Mouse (Mus musculus) kidney, embryonic 16.5 days (tissue): ENCODE measurements around the gene Gng3. TPM values are rescaled to one million over a fixed set of nuclear protein-coding genes. Genes with fewer than 3 reads are reported as not detected.

ENCODE experiments used
- ATAC-seq: fragments of 200-750 bp; cut with Nextera tagmentation; 2 replicates; pipeline ENCODE4 v1.8.0; 2017; ENCODE audit warnings: moderate TSS enrichment; ENCODE audit not compliant: low FRiP score, low TSS enrichment
- H3K27ac ChIP-seq: fragments of 300-500 bp; sonication (generic); 2 replicates; pipeline ENCODE4 v1.5.1; 2014; ENCODE audit warnings: low read length
- H3K27me3 ChIP-seq: fragments of 300-500 bp; sonication (generic); 2 replicates; pipeline ENCODE4 v1.6.1; 2014; ENCODE audit warnings: low read length, control low read depth, mixed read lengths; ENCODE audit not compliant: insufficient read depth
- H3K36me3 ChIP-seq: fragments of 300-500 bp; sonication (generic); 2 replicates; pipeline ENCODE4 v1.6.1; 2014; ENCODE audit warnings: low read length, control low read depth, mixed read lengths; ENCODE audit not compliant: insufficient read depth
- H3K4me1 ChIP-seq: fragments of 300-500 bp; sonication (generic); 2 replicates; pipeline ENCODE4 v1.6.1; 2014; ENCODE audit warnings: low read length, control low read depth, mixed read lengths; ENCODE audit not compliant: insufficient read depth
- H3K4me2 ChIP-seq: fragments of 300-500 bp; sonication (generic); replicated peaks from 2 replicates; pipeline ENCODE4 v1.6.1; 2014; ENCODE audit warnings: low read depth, low read length
- H3K4me3 ChIP-seq: fragments of 300-500 bp; sonication (generic); 2 replicates; pipeline ENCODE4 v1.5.1; 2014; ENCODE audit warnings: mild to moderate bottlenecking, low read length
- H3K9ac ChIP-seq: fragments of 300-500 bp; sonication (generic); replicated peaks from 2 replicates; pipeline ENCODE4 v1.6.1; 2014; ENCODE audit warnings: low read length
- H3K9me3 ChIP-seq: fragments of 300-500 bp; sonication (generic); 2 replicates; pipeline ENCODE4 v1.6.1; 2016; ENCODE audit warnings: low read length, control low read depth
- WGBS: fragments of 180-500 bp; shearing (Covaris S2); extraction: QIAGEN DNeasy Blood & Tissue Kit; methylation state at CpG from one replicate; pipeline ENCODE4 v1.1.7; 2014; 5-methylcytosine and 5-hydroxymethylcytosine counted together
- polyA plus RNA-seq: library from polyadenylated mRNA; unstranded; fragments of >200 nt; fragmentation: Nextera tagmentation; extraction: Ambion mirVana; gene quantifications from 2 replicates; pipeline ENCODE4 v1.2.1, GENCODE M21; 2015

Gng3 gene
- polyA plus RNA-seq, 1 experiment from 2014 or later: 3.2 TPM

DNA sequence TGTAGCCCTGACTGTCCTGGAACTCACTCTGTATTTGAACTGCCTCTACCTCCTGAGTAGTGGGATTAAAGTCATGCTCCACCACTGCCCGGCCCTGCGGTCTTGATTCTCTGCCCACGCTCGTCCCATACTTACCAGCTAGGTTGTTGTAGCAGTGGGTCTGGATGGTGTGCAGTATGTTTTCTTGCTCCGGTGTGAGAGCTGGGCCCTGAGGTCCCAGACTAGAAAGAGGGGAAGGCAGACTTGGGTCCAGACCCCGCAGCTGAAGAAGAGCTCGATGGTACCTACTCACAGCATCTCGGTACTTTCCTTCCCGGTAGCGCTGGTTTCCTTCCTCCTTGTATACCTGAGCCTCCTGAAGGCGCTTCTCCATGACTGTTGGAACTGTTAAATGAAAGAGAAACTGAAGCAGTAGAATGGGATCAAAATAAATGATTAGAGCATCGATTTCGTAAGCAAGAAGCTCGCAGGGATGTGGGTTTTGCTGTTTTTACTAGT is 20.6 kb downstream of the Gng3 start:
- Histone ChIP-seq H3K36me3 (peaks cover 23% of the 10 kb centered on the region), H3K4me3 (peak overlapping the region; percentile 100), H3K4me1 (peaks cover 42% of the 10 kb centered on the region), H3K9ac (peak overlapping the region; percentile 80), H3K27me3 (no peaks in the 10 kb centered on the region), H3K4me2 (peak overlapping the region; percentile 80), H3K27ac (peak overlapping the region; percentile 100), H3K9me3 (no peaks in the 10 kb centered on the region)
- 13% methylated on average over 14 of the region's 14 CpGs for WGBS
- ATAC-seq: no peak

GRCm38 (mm10) chr19:8817001-8817400 is 22.0 kb downstream of the Gng3 start:
- peaks cover 29% of the 10 kb centered on the region for H3K36me3 ChIP-seq
- peaks cover 28% of the 10 kb centered on the region for H3K4me1 ChIP-seq
- no peak overlapping the region for H3K4me3 ChIP-seq
- no peaks in the 10 kb centered on the region for H3K9me3 ChIP-seq
- WGBS: 82% methylated on average over 3 of the region's 3 CpGs
- no peak overlapping the region; the same call in 1 of the 2 replicates for H3K9ac ChIP-seq
- H3K27me3 ChIP-seq: no peaks in the 10 kb centered on the region
- no peak overlapping the region for H3K27ac ChIP-seq
- peak overlapping the region; percentile 7 for H3K4me2 ChIP-seq
- no peak for ATAC-seq

DNA sequence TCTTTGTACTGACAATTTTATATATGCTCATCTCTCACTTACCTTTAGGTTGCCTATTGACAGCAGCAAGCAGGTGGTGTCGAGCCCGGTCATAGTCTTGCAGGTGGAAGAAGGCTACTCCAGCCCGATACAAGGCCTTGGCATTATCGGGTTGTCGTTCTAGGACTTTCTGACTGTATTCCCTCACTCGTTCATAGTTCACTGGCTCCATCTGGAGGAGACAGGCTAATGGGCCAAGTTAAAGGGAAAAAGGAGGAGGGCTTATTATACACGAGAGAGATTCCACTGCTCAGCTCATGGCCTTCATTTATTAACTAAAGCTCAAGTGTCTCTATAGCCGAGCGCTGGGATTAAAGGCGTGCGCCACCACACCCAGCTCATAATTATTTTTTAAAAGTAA is 23.2 kb downstream of the Gng3 start:
- H3K9ac ChIP-seq: no peak overlapping the region
- H3K4me2 ChIP-seq: no peak overlapping the region
- no peaks in the 10 kb centered on the region for H3K27me3 ChIP-seq
- H3K27ac ChIP-seq: no peak overlapping the region
- ATAC-seq: no peak
- no peaks in the 10 kb centered on the region for H3K9me3 ChIP-seq
- peaks cover 39% of the 10 kb centered on the region for H3K36me3 ChIP-seq
- 60% methylated on average over 11 of the region's 11 CpGs for WGBS
- peaks cover 26% of the 10 kb centered on the region for H3K4me1 ChIP-seq
- H3K4me3 ChIP-seq: no peak overlapping the region

DNA sequence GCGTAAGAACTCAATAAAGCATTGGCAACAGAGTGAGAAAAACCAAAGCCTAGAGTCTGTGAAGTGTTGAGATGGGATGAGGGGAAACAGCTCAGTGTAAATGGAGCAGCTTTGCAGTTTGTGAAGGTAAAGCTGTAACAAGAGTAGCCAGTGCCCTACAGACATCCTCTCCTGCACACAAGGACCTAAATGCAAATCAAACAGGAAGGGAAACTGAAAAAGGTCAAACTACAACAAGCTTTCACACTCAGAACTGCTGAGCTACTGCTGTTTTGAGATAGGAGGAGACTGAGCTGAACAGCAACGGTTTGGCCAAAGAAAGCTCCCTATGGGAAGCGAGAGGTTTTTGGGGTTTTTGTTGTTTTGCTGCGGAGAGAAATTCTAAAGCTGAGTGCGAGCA is 32.2 kb downstream of the Gng3 start:
- peaks cover 7% of the 10 kb centered on the region for H3K4me1 ChIP-seq
- WGBS: 93% methylated on average over 5 of the region's 5 CpGs
- no peak overlapping the region for H3K4me3 ChIP-seq
- no peak overlapping the region for H3K27ac ChIP-seq
- H3K9ac ChIP-seq: no peak overlapping the region
- no peak for ATAC-seq
- peaks cover 46% of the 10 kb centered on the region for H3K36me3 ChIP-seq
- no peaks in the 10 kb centered on the region for H3K9me3 ChIP-seq
- H3K27me3 ChIP-seq: no peaks in the 10 kb centered on the region
- no peak overlapping the region for H3K4me2 ChIP-seq

- no peak for ATAC-seq
- no peak overlapping the region for H3K4me3 ChIP-seq
- no peak overlapping the region for H3K9ac ChIP-seq
- WGBS: 93% methylated on average over 11 of the region's 11 CpGs
- H3K4me2 ChIP-seq: no peak overlapping the region
- H3K27me3 ChIP-seq: no peaks in the 10 kb centered on the region
- H3K9me3 ChIP-seq: no peaks in the 10 kb centered on the region
- no peak overlapping the region for H3K27ac ChIP-seq
- H3K4me1 ChIP-seq: peaks cover 10% of the 10 kb centered on the region
- H3K36me3 ChIP-seq: peaks cover 31% of the 10 kb centered on the region; the same call in 1 of the 2 replicates
Observed at GRCm38 (mm10) chr19:8803879-8804660, 34.9 kb downstream of the Gng3 start.

- no peak overlapping the region; the same call in 1 of the 2 replicates for H3K9ac ChIP-seq
- 89% methylated on average over 9 of the region's 9 CpGs for WGBS
- no peaks in the 10 kb centered on the region for H3K9me3 ChIP-seq
- ATAC-seq: no peak
- no peak overlapping the region for H3K27ac ChIP-seq
- peak overlapping the region; percentile 84 for H3K4me2 ChIP-seq
- no peaks in the 10 kb centered on the region for H3K27me3 ChIP-seq
- H3K36me3 ChIP-seq: peaks cover 26% of the 10 kb centered on the region; the same call in 1 of the 2 replicates
- peaks cover 10% of the 10 kb centered on the region for H3K4me1 ChIP-seq
- H3K4me3 ChIP-seq: peak overlapping the region; percentile 81
Observed at GRCm38 (mm10) chr19:8803204-8803780, 35.7 kb downstream of the Gng3 start.

GRCm38 (mm10) chr19:8802130-8802821 is 36.7 kb downstream of the Gng3 start, which contains the start of gene Zbtb3:
Zbtb3 (plus strand) TSS chr19:8802555.
- WGBS: 0% methylated on average over 30 of the region's 30 CpGs
- H3K9me3 ChIP-seq: no peaks in the 10 kb centered on the region
- H3K4me3 ChIP-seq: peak within 1 kb of the TSS; percentile 81
- peak within 1 kb of the TSS; percentile 95 for H3K27ac ChIP-seq
- peak within 1 kb of the TSS; percentile 79 for H3K9ac ChIP-seq
- H3K4me2 ChIP-seq: peak within 1 kb of the TSS; percentile 84
- H3K27me3 ChIP-seq: no peaks in the 10 kb centered on the region
- peak; percentile 97 for ATAC-seq
- peaks cover 16% of the 10 kb centered on the region; the same call in 1 of the 2 replicates for H3K36me3 ChIP-seq
- H3K4me1 ChIP-seq: peaks cover 15% of the 10 kb centered on the region

- Histone ChIP-seq H3K9me3 (no peaks in the 10 kb centered on the region), H3K36me3 (peaks cover 17% of the 10 kb centered on the region), H3K4me2 (peak overlapping the region; percentile 86), H3K9ac (peak overlapping the region; percentile 50), H3K27ac (no peak overlapping the region), H3K4me1 (peaks cover 18% of the 10 kb centered on the region), H3K27me3 (no peaks in the 10 kb centered on the region), H3K4me3 (peak overlapping the region; percentile 71)
- no peak for ATAC-seq
Observed at GRCm38 (mm10) chr19:8798947-8799315, 40.1 kb downstream of the Gng3 start.

DNA sequence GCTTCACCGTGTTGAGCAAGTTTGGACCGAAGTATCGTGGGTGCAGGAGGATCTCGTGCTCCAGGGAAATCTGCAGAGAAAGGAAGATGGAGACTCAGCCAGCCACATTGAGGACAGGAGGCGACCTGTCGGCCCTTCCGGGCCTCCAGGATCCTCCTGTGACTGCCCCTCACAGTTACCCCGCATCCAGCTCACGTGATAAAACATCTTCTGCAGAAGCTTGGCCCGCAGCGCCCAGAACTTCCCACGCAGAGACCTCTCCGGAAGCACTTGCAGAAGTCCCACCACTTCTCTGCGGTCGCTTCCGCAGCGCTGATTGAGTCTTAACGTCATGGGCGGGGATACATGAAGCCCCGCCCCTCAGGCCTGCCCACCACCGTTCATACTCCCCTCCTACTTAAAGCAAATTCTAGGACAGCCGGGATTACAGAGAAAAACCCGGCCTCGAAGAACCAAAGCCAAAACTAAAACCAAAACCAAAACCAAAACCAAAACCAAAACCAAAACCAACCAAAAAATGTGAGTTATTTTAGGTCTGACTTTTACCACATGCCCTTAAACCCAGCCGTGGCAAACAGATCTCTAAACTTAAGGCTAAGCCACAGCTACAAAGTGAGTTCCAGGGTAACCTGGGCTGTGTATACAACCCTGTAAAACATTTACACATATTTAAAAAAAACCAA is 40.6 kb downstream of the Gng3 start, which contains the start of gene Polr2g:
TSS of gene Polr2g (minus strand) at position 314 of the 683 bp plus-strand sequence.
- under 1% methylated on average over 25 of the region's 25 CpGs for WGBS
- Histone ChIP-seq H3K4me1 (peaks cover 18% of the 10 kb centered on the region), H3K27ac (peak within 1 kb of the TSS; percentile 50)

More for the DNA sequence above, 40.6 kb downstream of the Gng3 start, which contains the start of gene Polr2g:
- Histone ChIP-seq H3K36me3 (peaks cover 22% of the 10 kb centered on the region), H3K4me2 (peak within 1 kb of the TSS; percentile 86), H3K27me3 (no peaks in the 10 kb centered on the region), H3K9ac (peak within 1 kb of the TSS; percentile 88), H3K4me3 (peak within 1 kb of the TSS; percentile 71), H3K9me3 (0 out of 2 replicates have a peak, but pooled peaks cover 2% of the 10 kb centered on the region)
- ATAC-seq: peak; percentile 79
